Mouse (Mus musculus): Measurements from ENCODE around the gene Agpat1.

DNA sequence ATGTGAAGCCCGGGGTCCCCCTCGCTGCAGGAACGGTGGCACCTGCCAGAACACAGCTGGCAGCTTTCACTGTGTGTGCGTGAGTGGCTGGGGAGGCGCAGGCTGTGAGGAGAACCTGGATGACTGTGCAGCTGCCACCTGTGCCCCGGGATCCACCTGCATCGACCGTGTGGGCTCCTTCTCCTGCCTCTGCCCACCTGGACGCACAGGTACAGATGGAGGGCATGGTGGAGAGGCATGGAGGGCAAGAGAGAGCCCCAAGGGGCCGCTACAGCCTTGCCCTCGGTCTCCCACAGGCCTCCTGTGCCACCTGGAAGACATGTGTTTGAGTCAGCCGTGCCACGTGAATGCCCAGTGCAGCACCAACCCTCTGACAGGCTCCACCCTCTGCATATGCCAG is 35.6 kb upstream of the Agpat1 start:
- no peak for TF ChIP-seq FLI1 (IDR thresholded peaks at IDR 0.05; ENCODE audit: low read length)
- no peak for TF ChIP-seq GATA1 (IDR thresholded peaks at IDR 0.05; ENCODE audit: borderline replicate concordance, low read length)

Measured in megakaryocyte, embryonic 14.5 days (primary cell).